Mouse (Mus musculus): ENCODE data around the gene Tmem9b. TPM values are rescaled to one million over a fixed set of nuclear protein-coding genes. Genes with fewer than 3 reads are reported as not detected.

Gene Tmem9b
- total and polyA plus RNA-seq, 2 experiments from 2014 or later, result 159 to 308 TPM

DNA sequence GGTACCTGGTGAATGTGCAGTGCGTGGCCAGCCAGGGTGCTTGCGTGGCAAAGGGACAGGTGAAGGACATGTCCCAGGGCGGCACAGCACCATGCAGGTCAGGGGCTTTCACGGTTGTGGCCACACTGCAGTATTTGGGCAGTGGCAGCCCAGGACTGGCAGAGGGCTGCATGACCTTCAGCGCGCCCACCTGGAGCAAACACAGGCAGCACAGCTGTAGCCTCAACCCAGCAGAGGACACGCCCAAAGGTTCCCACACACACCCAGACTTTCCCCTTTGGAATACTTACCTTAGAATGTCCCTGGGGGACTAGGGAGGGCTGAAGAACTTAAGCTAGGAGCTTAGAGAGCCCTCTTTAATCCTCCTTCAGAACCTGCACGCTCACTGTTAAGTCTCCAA is 29.6 kb downstream of the Tmem9b start:
- no peaks in the 10 kb centered on the region for H3K36me3 ChIP-seq (ENCODE audit: insufficient read depth, low read length)
- DNase-seq (ENCODE audit: low spot score) (no peak), ATAC-seq (no peak)
- no peaks in the 10 kb centered on the region for H3K9me3 ChIP-seq (ENCODE audit: low read length)
- no peaks in the 10 kb centered on the region for H3K27me3 ChIP-seq (ENCODE audit: insufficient read depth, low read length)
- H3K9ac ChIP-seq (replicated peaks; ENCODE audit: low read length), result no peak overlapping the region
- H3K27ac ChIP-seq, result no peak overlapping the region
- no peak overlapping the region for H3K4me2 ChIP-seq (ENCODE audit: low read depth, low read length)
- no peaks in the 10 kb centered on the region for H3K4me1 ChIP-seq (ENCODE audit: insufficient read depth, low read length)
- H3K4me3 ChIP-seq (ENCODE audit: low read length), result no peak overlapping the region
- WGBS, result 94% methylated on average over 8 of the region's 8 CpGs
- no peak for TF ChIP-seq CTCF (IDR thresholded peaks at IDR 0.05; ENCODE audit: low read depth)

DNA sequence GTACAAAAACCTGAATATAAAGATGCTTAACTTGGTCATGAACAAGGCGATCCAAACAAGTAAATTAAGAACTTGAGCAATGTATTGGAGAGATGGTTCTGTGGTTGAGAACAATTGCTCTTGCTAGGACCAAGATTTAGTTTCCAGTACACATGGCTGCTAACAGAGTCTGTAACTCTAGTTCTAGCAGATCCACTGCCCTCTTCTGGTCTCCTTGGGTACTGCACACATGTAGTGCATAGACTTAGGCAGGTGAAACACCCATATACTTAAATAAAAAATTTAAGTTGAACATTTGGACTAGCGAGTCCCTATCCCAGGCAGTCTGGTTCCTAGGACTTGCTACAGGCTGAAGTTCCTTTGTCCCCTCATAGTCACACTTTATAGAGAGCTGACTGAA is 30.1 kb downstream of the Tmem9b start:
- H3K27me3 ChIP-seq (ENCODE audit: insufficient read depth, low read length), result no peaks in the 10 kb centered on the region
- 97% methylated on average over 2 of the region's 2 CpGs for WGBS
- no peak for DNase-seq (ENCODE audit: low spot score)

DNA sequence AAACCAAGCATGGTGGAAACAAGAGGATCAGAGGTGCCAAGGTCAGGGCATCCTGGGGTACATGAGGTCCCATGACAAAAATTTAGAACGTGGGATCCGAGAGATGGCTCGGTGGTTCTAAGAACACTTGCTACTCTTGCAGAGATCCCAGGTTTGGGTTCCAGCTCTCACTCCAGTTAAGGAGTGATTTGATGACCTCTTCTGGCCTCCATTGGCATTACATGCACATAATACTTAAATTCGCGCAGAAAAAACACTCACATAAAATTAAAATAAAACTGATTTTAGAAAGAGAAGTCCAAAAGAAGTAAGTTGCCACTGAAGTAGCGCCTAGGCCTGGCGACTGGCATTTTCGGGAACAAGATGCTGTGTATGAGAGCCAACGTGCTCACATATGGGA is 33.4 kb downstream of the Tmem9b start:
- Histone ChIP-seq H3K4me2 (ENCODE audit: low read depth, low read length) (no peak overlapping the region), H3K27ac (no peak overlapping the region), H3K4me1 (ENCODE audit: insufficient read depth, low read length) (no peaks in the 10 kb centered on the region), H3K9ac (replicated peaks; ENCODE audit: low read length) (no peak overlapping the region), H3K4me3 (ENCODE audit: low read length) (no peak overlapping the region), H3K27me3 (ENCODE audit: insufficient read depth, low read length) (no peaks in the 10 kb centered on the region), H3K9me3 (ENCODE audit: low read length) (no peaks in the 10 kb centered on the region), H3K36me3 (ENCODE audit: insufficient read depth, low read length) (no peaks in the 10 kb centered on the region)
- ATAC-seq (no peak), DNase-seq (ENCODE audit: low spot score) (peak; percentile 78)
- 59% methylated on average over 9 of the region's 9 CpGs for WGBS
- TF ChIP-seq CTCF (IDR thresholded peaks at IDR 0.05; ENCODE audit: low read depth), result peak; percentile 66

More for the DNA sequence above, 30.1 kb downstream of the Tmem9b start:
- Histone ChIP-seq H3K4me2 (ENCODE audit: low read depth, low read length) (no peak overlapping the region), H3K36me3 (ENCODE audit: insufficient read depth, low read length) (no peaks in the 10 kb centered on the region), H3K4me1 (ENCODE audit: insufficient read depth, low read length) (no peaks in the 10 kb centered on the region), H3K9me3 (ENCODE audit: low read length) (no peaks in the 10 kb centered on the region), H3K9ac (replicated peaks; ENCODE audit: low read length) (no peak overlapping the region), H3K4me3 (ENCODE audit: low read length) (no peak overlapping the region), H3K27ac (no peak overlapping the region)
- peak; percentile 32 for TF ChIP-seq CTCF (IDR thresholded peaks at IDR 0.05; ENCODE audit: low read depth)
- no peak for ATAC-seq

DNA sequence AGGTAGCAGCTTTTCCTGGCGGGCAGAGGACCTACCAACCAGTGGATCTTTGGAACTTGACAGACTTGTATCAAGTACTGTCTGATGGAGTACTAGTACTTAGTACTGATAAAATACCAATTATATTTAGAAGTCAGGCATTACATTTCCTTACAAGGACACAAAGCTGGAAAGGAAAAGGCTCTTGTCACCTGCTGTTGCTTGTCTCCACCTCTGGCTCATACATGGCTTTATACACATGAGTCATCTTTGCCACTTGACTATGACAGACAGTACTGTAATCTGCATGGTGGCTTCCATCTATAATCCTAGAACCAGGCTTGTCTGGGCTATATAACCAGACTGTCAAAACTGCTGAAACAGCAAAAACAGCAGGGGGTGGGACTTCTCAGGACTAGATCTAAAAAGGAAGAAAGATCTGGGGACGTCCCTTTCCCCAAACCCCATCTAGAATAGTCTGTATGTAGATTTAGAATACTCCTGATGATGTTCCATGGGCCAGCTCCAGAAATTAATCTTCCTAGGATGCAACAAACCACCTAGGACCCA is 39.2 kb downstream of the Tmem9b start:
- Histone ChIP-seq H3K27me3 (ENCODE audit: insufficient read depth, low read length) (no peaks in the 10 kb centered on the region), H3K27ac (no peak overlapping the region), H3K4me2 (ENCODE audit: low read depth, low read length) (no peak overlapping the region), H3K36me3 (ENCODE audit: insufficient read depth, low read length) (0 out of 2 replicates have a peak, but pooled peaks cover 12% of the 10 kb centered on the region), H3K4me1 (ENCODE audit: insufficient read depth, low read length) (no peaks in the 10 kb centered on the region), H3K9me3 (ENCODE audit: low read length) (no peaks in the 10 kb centered on the region), H3K4me3 (ENCODE audit: low read length) (no peak overlapping the region), H3K9ac (replicated peaks; ENCODE audit: low read length) (no peak overlapping the region)
- no peak for TF ChIP-seq CTCF (IDR thresholded peaks at IDR 0.05; ENCODE audit: low read depth)
- ATAC-seq (no peak), DNase-seq (ENCODE audit: low spot score) (no peak)
- WGBS, result 85% methylated on average over 2 of the region's 2 CpGs

DNA sequence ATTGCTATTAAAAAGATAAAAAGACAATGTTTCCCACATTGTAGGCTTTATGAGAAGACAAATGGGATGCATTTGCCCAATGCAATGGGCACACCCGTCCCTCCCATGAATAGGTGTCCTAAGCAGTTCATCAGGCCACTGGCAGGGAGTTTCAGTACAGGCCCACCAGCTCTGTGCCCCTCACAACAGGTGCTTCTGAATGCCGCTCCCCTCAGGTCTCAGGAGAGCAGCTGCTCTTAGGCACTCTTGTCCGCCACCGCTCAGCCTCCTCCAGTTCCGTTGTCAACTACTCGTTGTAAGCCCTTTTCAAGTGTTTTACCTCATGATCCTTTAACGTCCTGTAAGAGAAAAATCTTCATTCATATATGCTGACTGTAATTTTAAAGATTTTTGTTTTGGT is 40.5 kb downstream of the Tmem9b start:
- Histone ChIP-seq H3K4me1 (ENCODE audit: insufficient read depth, low read length) (no peaks in the 10 kb centered on the region), H3K27ac (no peak overlapping the region), H3K27me3 (ENCODE audit: insufficient read depth, low read length) (no peaks in the 10 kb centered on the region), H3K36me3 (ENCODE audit: insufficient read depth, low read length) (0 out of 2 replicates have a peak, but pooled peaks cover 12% of the 10 kb centered on the region), H3K9me3 (ENCODE audit: low read length) (no peaks in the 10 kb centered on the region), H3K9ac (replicated peaks; ENCODE audit: low read length) (no peak overlapping the region), H3K4me3 (ENCODE audit: low read length) (no peak overlapping the region), H3K4me2 (ENCODE audit: low read depth, low read length) (no peak overlapping the region)
- no peak for TF ChIP-seq CTCF (IDR thresholded peaks at IDR 0.05; ENCODE audit: low read depth)
- DNase-seq (ENCODE audit: low spot score) (no peak), ATAC-seq (no peak)
- WGBS, result 95% methylated on average over 7 of the region's 7 CpGs

DNA sequence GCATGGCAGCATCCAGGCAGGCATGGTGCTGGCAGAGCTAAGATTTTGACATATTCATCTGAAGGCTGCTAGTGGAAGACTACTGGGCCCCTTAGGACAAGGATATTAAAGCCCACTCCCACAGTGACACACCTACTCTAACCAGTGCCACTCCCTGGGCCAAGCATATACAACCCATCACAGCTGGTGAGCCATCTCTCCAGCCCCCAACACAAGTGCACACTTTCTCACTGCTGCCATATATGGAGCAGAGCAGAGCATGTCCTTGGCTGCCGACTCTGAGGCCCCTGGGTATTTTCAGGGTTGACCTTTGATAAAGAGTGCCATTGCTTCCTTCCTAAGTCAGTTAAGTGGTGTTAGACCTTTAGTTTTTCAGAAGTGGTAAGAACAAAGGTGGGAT is 42.6 kb downstream of the Tmem9b start:
- ATAC-seq (no peak), DNase-seq (ENCODE audit: low spot score) (no peak)

DNA sequence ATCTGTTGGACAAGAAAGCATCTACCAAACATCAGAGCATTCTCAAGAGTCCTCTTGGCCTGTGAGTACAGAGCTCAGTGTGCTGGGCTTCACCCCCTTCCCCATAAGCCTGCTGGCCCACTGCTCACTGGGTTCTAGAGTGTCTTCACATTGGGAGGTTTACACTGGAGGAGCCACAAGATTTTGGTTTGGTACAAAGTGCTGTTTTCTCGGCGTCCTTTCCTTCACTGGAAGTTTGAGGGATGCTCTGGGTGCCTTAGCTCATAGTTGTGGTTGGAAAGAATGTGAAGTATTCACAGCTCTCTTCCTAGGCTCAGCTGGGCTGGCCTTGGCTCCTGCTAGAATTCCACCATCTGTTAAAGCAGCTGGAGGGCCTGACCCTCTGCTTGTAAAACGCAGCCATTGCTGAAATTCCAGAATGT is 43.7 kb downstream of the Tmem9b start:
- ATAC-seq, result no peak
- TF ChIP-seq CTCF (IDR thresholded peaks at IDR 0.05; ENCODE audit: low read depth), result no peak
- H3K27me3 ChIP-seq (ENCODE audit: insufficient read depth, low read length), result no peaks in the 10 kb centered on the region
- H3K27ac ChIP-seq, result no peak overlapping the region
- H3K9ac ChIP-seq (replicated peaks; ENCODE audit: low read length), result no peak overlapping the region
- WGBS, result 72% methylated on average over 3 of the region's 3 CpGs
- DNase-seq (ENCODE audit: low spot score), result peak; percentile 7
- no peaks in the 10 kb centered on the region for H3K4me1 ChIP-seq (ENCODE audit: insufficient read depth, low read length)
- H3K36me3 ChIP-seq (ENCODE audit: insufficient read depth, low read length), result 0 out of 2 replicates have a peak, but pooled peaks cover 12% of the 10 kb centered on the region
- H3K9me3 ChIP-seq (ENCODE audit: low read length), result no peaks in the 10 kb centered on the region
- no peak overlapping the region for H3K4me2 ChIP-seq (ENCODE audit: low read depth, low read length)
- no peak overlapping the region for H3K4me3 ChIP-seq (ENCODE audit: low read length)

More for the DNA sequence above, 42.6 kb downstream of the Tmem9b start:
- 79% methylated on average over 1 of the region's 1 CpGs for WGBS
- no peaks in the 10 kb centered on the region for H3K9me3 ChIP-seq (ENCODE audit: low read length)
- H3K27me3 ChIP-seq (ENCODE audit: insufficient read depth, low read length), result no peaks in the 10 kb centered on the region
- no peak overlapping the region for H3K4me2 ChIP-seq (ENCODE audit: low read depth, low read length)
- TF ChIP-seq CTCF (IDR thresholded peaks at IDR 0.05; ENCODE audit: low read depth), result no peak
- no peaks in the 10 kb centered on the region for H3K4me1 ChIP-seq (ENCODE audit: insufficient read depth, low read length)
- H3K9ac ChIP-seq (replicated peaks; ENCODE audit: low read length), result no peak overlapping the region
- H3K4me3 ChIP-seq (ENCODE audit: low read length), result no peak overlapping the region
- H3K27ac ChIP-seq, result no peak overlapping the region
- H3K36me3 ChIP-seq (ENCODE audit: insufficient read depth, low read length), result 0 out of 2 replicates have a peak, but pooled peaks cover 12% of the 10 kb centered on the region

All from hindbrain, postnatal 0 days (tissue).